Mouse (Mus musculus): Measurements from ENCODE around the gene Orc3. TPM values are rescaled to one million over a fixed set of nuclear protein-coding genes. Genes with fewer than 3 reads are reported as not detected.
A peak's percentile ranks its signal among the peaks of the same experiment; 100 is the strongest.

The Orc3 gene
- polyA plus RNA-seq, 1 experiment from 2014 or later, result 118 TPM

DNA sequence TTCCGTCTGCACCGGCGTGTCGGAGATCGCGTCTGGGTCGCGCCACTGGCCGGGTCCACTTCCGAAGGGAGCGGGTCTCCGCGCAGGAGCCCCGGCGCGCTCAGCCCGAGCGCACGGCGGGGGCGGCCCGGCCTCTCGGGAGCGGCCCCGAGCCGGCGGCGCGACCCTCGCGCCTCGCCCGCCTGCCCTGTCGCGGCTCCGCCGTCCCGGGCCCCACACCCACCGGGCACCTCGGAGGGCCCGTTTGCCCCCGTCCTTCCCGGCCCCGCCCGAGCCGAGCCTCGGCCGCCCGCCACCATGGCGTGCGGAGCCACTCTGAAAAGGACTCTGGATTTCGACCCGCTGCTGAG lies 64.0 kb downstream of the Orc3 start, which contains the start of gene Akirin2:
Akirin2 (plus strand) TSS at position 190 of the 350 bp plus-strand sequence.
- WGBS, result under 1% methylated on average over 53 of the region's 53 CpGs

DNA sequence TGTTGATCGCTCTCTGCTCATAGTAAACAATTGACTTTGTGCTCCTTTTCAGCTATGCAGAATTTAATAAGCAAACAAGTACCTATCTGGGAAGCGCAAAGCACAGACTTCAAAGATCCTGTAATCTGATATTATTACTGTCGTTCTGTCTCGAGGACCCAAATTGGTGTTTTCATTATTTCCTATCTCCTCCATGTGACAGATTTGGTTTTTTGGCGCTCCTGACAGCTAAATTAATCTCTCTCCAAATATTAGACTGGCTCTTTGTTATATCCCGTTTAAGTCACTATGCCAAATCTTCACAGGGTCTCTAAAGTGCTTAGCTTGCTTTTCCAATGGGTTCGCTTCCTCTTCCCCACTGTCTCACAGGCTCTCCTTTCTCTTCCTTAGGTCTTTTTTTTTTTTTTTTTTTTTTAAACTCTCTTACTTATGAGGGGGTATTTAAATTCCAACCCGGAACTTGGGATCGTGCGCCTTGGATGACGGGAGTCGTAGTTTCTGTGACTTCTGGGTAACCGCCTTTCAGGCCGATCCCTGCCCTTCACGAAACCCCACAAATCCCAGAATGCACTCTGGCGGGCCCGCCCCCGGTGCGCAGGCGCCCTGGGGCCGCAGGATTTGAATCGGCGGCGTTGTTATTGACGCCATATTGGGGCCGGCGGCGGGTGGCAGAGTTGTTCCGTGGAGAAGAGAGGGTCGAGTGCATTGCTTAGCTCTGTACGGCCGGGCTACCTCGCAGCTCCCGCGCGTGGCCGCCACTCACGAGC lies 64.6 kb downstream of the Orc3 start:
- DNase-seq (peak; percentile 99), ATAC-seq (ENCODE audit: low FRiP score, low TSS enrichment) (peak; percentile 92)
- Histone ChIP-seq H3K27me3 (ENCODE audit: control insufficient read depth, insufficient read depth, low read length) (no peaks in the 10 kb centered on the region), H3K4me1 (ENCODE audit: control insufficient read depth, insufficient read depth, low read length) (peaks cover 24% of the 10 kb centered on the region), H3K27ac (replicated peaks; ENCODE audit: low read depth, low read length) (peak overlapping the region; percentile 94), H3K4me3 (replicated peaks; ENCODE audit: low read depth, low read length) (peak overlapping the region; percentile 98), H3K9ac (replicated peaks; ENCODE audit: low read length) (peak overlapping the region; percentile 96), H3K36me3 (ENCODE audit: control insufficient read depth, insufficient read depth, low read length) (no peaks in the 10 kb centered on the region), H3K9me3 (ENCODE audit: control insufficient read depth, low read length) (no peaks in the 10 kb centered on the region), H3K4me2 (ENCODE audit: low read length) (peak overlapping the region; percentile 83)
- WGBS, result 3% methylated on average over 38 of the region's 38 CpGs

More for the DNA sequence above, 64.0 kb downstream of the Orc3 start, which contains the start of gene Akirin2:
- ATAC-seq (ENCODE audit: low FRiP score, low TSS enrichment) (peak; percentile 86), DNase-seq (no peak)
- H3K9ac ChIP-seq (replicated peaks; ENCODE audit: low read length), result peak within 1 kb of the TSS; percentile 96
- peak within 1 kb of the TSS; percentile 98 for H3K4me3 ChIP-seq (replicated peaks; ENCODE audit: low read depth, low read length)
- 0 out of 2 replicates have a peak, but pooled peaks cover 1% of the 10 kb centered on the region for H3K36me3 ChIP-seq (ENCODE audit: control insufficient read depth, insufficient read depth, low read length)
- peak within 1 kb of the TSS; percentile 94 for H3K27ac ChIP-seq (replicated peaks; ENCODE audit: low read depth, low read length)
- peak within 1 kb of the TSS; percentile 83 for H3K4me2 ChIP-seq (ENCODE audit: low read length)
- H3K27me3 ChIP-seq (ENCODE audit: control insufficient read depth, insufficient read depth, low read length), result no peaks in the 10 kb centered on the region
- H3K4me1 ChIP-seq (ENCODE audit: control insufficient read depth, insufficient read depth, low read length), result peaks cover 29% of the 10 kb centered on the region
- H3K9me3 ChIP-seq (ENCODE audit: control insufficient read depth, low read length), result no peaks in the 10 kb centered on the region

DNA sequence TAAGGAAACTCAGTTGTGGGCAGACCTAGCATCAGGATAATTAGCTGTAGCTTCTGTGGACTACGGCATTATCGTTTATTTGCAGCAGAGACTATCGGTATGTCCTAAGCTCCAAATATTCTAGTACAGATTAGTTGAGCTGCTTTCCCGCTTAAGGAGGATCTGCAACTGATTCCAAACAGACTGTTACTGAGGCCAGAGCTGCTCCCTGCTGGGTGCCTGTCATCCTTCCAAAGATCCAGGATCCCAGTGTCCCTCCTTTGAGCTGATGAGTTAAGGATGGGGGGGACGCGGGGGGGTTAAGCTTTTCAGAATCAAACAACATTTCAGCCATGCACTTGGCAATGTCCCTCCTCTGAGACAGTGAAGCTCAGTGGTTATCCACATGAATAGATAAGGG lies 84.8 kb downstream of the Orc3 start:
- H3K4me1 ChIP-seq (ENCODE audit: control insufficient read depth, insufficient read depth, low read length), result no peaks in the 10 kb centered on the region
- ATAC-seq (ENCODE audit: low FRiP score, low TSS enrichment), result no peak
- no peak for DNase-seq
- H3K9ac ChIP-seq (replicated peaks; ENCODE audit: low read length), result no peak overlapping the region
- 84% methylated on average over 6 of the region's 6 CpGs for WGBS
- no peak overlapping the region for H3K27ac ChIP-seq (replicated peaks; ENCODE audit: low read depth, low read length)
- H3K4me2 ChIP-seq (ENCODE audit: low read length), result no peak overlapping the region
- no peaks in the 10 kb centered on the region for H3K27me3 ChIP-seq (ENCODE audit: control insufficient read depth, insufficient read depth, low read length)
- no peaks in the 10 kb centered on the region for H3K36me3 ChIP-seq (ENCODE audit: control insufficient read depth, insufficient read depth, low read length)
- no peak overlapping the region for H3K4me3 ChIP-seq (replicated peaks; ENCODE audit: low read depth, low read length)
- no peaks in the 10 kb centered on the region for H3K9me3 ChIP-seq (ENCODE audit: control insufficient read depth, low read length)

DNA sequence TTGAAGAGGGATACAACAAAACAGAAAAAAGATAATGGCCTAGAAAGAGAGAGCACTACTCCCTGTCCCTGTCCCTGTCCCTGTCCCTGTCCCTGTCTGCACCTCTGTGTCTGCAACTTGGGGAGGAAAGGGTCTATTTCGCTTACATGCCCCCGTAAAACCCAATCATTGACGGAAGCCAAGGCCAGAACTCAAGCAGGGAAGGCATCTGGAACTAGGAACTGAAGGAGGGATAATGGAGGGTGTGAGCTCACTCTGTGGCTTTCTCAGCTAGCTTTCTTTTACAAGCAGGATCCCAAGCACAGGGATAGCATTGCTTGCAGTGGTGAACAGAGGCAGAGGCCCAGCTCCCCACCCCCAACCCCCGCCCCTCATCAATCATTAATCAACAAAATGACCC lies 85.4 kb downstream of the Orc3 start:
- no peak overlapping the region for H3K27ac ChIP-seq (replicated peaks; ENCODE audit: low read depth, low read length)
- ATAC-seq (ENCODE audit: low FRiP score, low TSS enrichment), result no peak
- H3K27me3 ChIP-seq (ENCODE audit: control insufficient read depth, insufficient read depth, low read length), result no peaks in the 10 kb centered on the region
- H3K4me2 ChIP-seq (ENCODE audit: low read length), result no peak overlapping the region
- no peaks in the 10 kb centered on the region for H3K4me1 ChIP-seq (ENCODE audit: control insufficient read depth, insufficient read depth, low read length)
- no peaks in the 10 kb centered on the region for H3K9me3 ChIP-seq (ENCODE audit: control insufficient read depth, low read length)
- no peak for DNase-seq
- no peak overlapping the region for H3K9ac ChIP-seq (replicated peaks; ENCODE audit: low read length)
- no peaks in the 10 kb centered on the region for H3K36me3 ChIP-seq (ENCODE audit: control insufficient read depth, insufficient read depth, low read length)
- 84% methylated on average over 4 of the region's 4 CpGs for WGBS
- H3K4me3 ChIP-seq (replicated peaks; ENCODE audit: low read depth, low read length), result no peak overlapping the region

GRCm38 (mm10) chr4:34528430-34529100 lies 86.2 kb downstream of the Orc3 start:
- DNase-seq (no peak), ATAC-seq (ENCODE audit: low FRiP score, low TSS enrichment) (no peak)
- no peaks in the 10 kb centered on the region for H3K27me3 ChIP-seq (ENCODE audit: control insufficient read depth, insufficient read depth, low read length)
- no peak overlapping the region for H3K27ac ChIP-seq (replicated peaks; ENCODE audit: low read depth, low read length)
- no peaks in the 10 kb centered on the region for H3K9me3 ChIP-seq (ENCODE audit: control insufficient read depth, low read length)
- no peak overlapping the region for H3K4me2 ChIP-seq (ENCODE audit: low read length)
- H3K4me1 ChIP-seq (ENCODE audit: control insufficient read depth, insufficient read depth, low read length), result no peaks in the 10 kb centered on the region
- H3K4me3 ChIP-seq (replicated peaks; ENCODE audit: low read depth, low read length), result no peak overlapping the region
- 92% methylated on average over 1 of the region's 1 CpGs for WGBS
- no peaks in the 10 kb centered on the region for H3K36me3 ChIP-seq (ENCODE audit: control insufficient read depth, insufficient read depth, low read length)
- H3K9ac ChIP-seq (replicated peaks; ENCODE audit: low read length), result no peak overlapping the region

DNA sequence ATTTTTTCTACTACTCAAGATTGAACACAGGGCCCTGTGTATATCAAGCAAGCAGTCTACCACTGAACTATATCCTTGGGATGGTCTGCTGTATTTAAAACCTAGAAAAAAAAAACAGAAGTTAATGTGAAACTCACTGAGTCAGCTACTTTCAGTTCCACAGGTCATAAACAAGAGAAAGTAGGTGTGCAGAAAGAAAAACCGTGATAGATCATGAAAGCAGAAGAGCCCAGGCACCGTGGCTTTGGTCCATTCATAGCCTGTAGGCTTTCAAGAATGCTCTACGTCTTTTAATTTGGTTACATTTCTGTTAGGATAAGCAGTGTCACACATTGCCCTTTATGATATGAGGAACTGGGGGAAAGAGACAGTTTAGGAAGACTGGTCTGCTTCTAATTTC lies 88.0 kb downstream of the Orc3 start:
- no peak overlapping the region for H3K27ac ChIP-seq (replicated peaks; ENCODE audit: low read depth, low read length)
- no peaks in the 10 kb centered on the region for H3K27me3 ChIP-seq (ENCODE audit: control insufficient read depth, insufficient read depth, low read length)
- H3K36me3 ChIP-seq (ENCODE audit: control insufficient read depth, insufficient read depth, low read length), result no peaks in the 10 kb centered on the region
- WGBS, result 83% methylated on average over 3 of the region's 3 CpGs
- no peaks in the 10 kb centered on the region for H3K4me1 ChIP-seq (ENCODE audit: control insufficient read depth, insufficient read depth, low read length)
- ATAC-seq (ENCODE audit: low FRiP score, low TSS enrichment) (no peak), DNase-seq (no peak)
- no peaks in the 10 kb centered on the region for H3K9me3 ChIP-seq (ENCODE audit: control insufficient read depth, low read length)
- no peak overlapping the region for H3K4me3 ChIP-seq (replicated peaks; ENCODE audit: low read depth, low read length)
- H3K4me2 ChIP-seq (ENCODE audit: low read length), result no peak overlapping the region
- no peak overlapping the region for H3K9ac ChIP-seq (replicated peaks; ENCODE audit: low read length)

- DNase-seq, result no peak
These were observed 91.2 kb downstream of the Orc3 start for GRCm38 (mm10) chr4:34523586-34523985.

DNA sequence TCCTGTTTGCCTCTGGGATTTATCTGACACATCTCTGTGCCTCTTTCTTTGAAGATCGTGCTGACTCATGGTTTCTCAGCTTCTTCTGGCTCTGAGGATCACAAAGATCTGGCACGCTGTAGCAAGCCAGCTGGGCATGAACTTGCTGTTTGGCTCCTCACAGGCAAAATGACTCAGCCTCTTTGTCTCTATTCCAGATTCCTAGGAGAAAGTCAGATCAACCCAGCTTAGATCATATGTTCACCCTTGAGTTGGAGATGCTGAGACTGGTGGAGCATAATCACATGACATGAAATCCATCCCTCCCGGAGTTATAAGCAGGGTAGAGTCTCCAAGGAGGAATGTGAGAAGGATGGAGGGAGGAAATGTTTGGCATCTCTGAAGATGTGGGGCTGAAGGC lies 91.9 kb downstream of the Orc3 start:
- Histone ChIP-seq H3K4me2 (ENCODE audit: low read length) (no peak overlapping the region), H3K27me3 (ENCODE audit: control insufficient read depth, insufficient read depth, low read length) (no peaks in the 10 kb centered on the region), H3K9ac (replicated peaks; ENCODE audit: low read length) (no peak overlapping the region), H3K36me3 (ENCODE audit: control insufficient read depth, insufficient read depth, low read length) (no peaks in the 10 kb centered on the region), H3K4me3 (replicated peaks; ENCODE audit: low read depth, low read length) (no peak overlapping the region), H3K4me1 (ENCODE audit: control insufficient read depth, insufficient read depth, low read length) (no peaks in the 10 kb centered on the region), H3K9me3 (ENCODE audit: control insufficient read depth, low read length) (no peaks in the 10 kb centered on the region), H3K27ac (replicated peaks; ENCODE audit: low read depth, low read length) (no peak overlapping the region)
- DNase-seq, result no peak
- 84% methylated on average over 3 of the region's 3 CpGs for WGBS
- no peak for ATAC-seq (ENCODE audit: low FRiP score, low TSS enrichment)

More at GRCm38 (mm10) chr4:34523586-34523985, 91.2 kb downstream of the Orc3 start:
- H3K27me3 ChIP-seq (ENCODE audit: control insufficient read depth, insufficient read depth, low read length), result no peaks in the 10 kb centered on the region
- H3K9ac ChIP-seq (replicated peaks; ENCODE audit: low read length), result no peak overlapping the region
- no peaks in the 10 kb centered on the region for H3K9me3 ChIP-seq (ENCODE audit: control insufficient read depth, low read length)
- H3K4me3 ChIP-seq (replicated peaks; ENCODE audit: low read depth, low read length), result no peak overlapping the region
- no peak for ATAC-seq (ENCODE audit: low FRiP score, low TSS enrichment)
- H3K27ac ChIP-seq (replicated peaks; ENCODE audit: low read depth, low read length), result no peak overlapping the region
- no peaks in the 10 kb centered on the region for H3K4me1 ChIP-seq (ENCODE audit: control insufficient read depth, insufficient read depth, low read length)
- no peak overlapping the region for H3K4me2 ChIP-seq (ENCODE audit: low read length)
- H3K36me3 ChIP-seq (ENCODE audit: control insufficient read depth, insufficient read depth, low read length), result no peaks in the 10 kb centered on the region
- WGBS, result 92% methylated on average over 4 of the region's 4 CpGs
